Mouse (Mus musculus) layer of hippocampus, postnatal 36 days (tissue): ENCODE measurements around the gene Tpd52l2. TPM values are rescaled to one million over a fixed set of nuclear protein-coding genes. Genes with fewer than 3 reads are reported as not detected.

ENCODE experiments used
- DNase-seq, 2 experiments: peaks; one replicate each; pipeline ENCODE4 v3.0.0; 2022
- total RNA-seq, 2 experiments: library from RNA; stranded (reverse); gene quantifications; 2 replicates each; pipeline ENCODE4 v1.2.3; 2021

Tpd52l2 gene
- total RNA-seq: 10 to 100 TPM; 77.7 to 87.1 TPM

GRCm38 (mm10) chr2:181496831-181497547 is at the start of gene Tpd52l2:
Gene Tpd52l2, plus strand, starts transcription at chr2:181497142.
- DNase-seq: peak; percentile 84 to 88

GRCm38 (mm10) chr2:181452181-181452580 is 44.8 kb upstream of the Tpd52l2 start:
- DNase-seq: no peak

- no peak for DNase-seq
Observed at GRCm38 (mm10) chr2:181453274-181453673, 43.7 kb upstream of the Tpd52l2 start.

DNA sequence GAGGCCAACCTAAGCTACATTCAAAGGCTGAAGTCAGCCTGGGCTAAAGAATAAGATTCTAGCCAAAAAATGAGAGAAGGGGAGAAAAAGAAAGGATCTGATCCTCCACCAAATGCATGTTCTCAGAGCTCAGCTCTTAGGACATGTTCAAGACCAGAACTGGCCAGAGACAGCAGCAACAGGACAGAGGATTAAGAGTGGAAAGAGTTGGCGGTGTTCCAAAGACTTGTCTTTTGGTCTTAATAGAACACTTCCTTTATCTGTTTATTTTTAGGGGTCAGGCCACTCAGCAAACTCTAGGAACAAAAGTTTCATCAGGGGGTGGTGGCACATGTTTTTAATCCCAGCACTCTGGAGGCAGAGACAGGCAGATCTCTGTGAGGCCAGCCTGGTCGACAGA is 41.0 kb upstream of the Tpd52l2 start:
- DNase-seq: no peak

DNA sequence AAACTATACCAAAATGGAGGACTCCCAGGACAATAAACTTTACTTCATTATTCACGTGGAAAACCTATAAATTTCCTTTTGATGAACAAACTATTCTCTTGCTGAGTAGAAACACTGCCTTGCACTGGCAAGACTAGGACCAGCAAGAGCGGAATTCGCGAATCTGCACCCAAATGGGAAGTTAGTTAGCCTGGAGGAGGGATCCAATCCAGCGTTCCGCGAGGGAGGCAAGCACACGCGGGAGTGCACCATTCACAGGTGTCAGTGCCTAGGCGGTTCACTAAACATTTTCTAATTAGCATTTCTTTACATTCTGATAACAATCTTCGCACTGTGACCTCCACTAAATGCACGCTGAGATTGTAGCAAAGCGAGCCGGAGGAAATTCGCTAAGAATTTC is 39.1 kb upstream of the Tpd52l2 start:
- no peak for DNase-seq

GRCm38 (mm10) chr2:181458411-181459152 is 38.4 kb upstream of the Tpd52l2 start:
- DNase-seq: no peak

GRCm38 (mm10) chr2:181459153-181459672 is 37.7 kb upstream of the Tpd52l2 start, which contains the start of gene Zbtb46:
Gene Zbtb46, minus strand, starts transcription at chr2:181459426.
- peak; percentile 65 to 73 for DNase-seq

DNA sequence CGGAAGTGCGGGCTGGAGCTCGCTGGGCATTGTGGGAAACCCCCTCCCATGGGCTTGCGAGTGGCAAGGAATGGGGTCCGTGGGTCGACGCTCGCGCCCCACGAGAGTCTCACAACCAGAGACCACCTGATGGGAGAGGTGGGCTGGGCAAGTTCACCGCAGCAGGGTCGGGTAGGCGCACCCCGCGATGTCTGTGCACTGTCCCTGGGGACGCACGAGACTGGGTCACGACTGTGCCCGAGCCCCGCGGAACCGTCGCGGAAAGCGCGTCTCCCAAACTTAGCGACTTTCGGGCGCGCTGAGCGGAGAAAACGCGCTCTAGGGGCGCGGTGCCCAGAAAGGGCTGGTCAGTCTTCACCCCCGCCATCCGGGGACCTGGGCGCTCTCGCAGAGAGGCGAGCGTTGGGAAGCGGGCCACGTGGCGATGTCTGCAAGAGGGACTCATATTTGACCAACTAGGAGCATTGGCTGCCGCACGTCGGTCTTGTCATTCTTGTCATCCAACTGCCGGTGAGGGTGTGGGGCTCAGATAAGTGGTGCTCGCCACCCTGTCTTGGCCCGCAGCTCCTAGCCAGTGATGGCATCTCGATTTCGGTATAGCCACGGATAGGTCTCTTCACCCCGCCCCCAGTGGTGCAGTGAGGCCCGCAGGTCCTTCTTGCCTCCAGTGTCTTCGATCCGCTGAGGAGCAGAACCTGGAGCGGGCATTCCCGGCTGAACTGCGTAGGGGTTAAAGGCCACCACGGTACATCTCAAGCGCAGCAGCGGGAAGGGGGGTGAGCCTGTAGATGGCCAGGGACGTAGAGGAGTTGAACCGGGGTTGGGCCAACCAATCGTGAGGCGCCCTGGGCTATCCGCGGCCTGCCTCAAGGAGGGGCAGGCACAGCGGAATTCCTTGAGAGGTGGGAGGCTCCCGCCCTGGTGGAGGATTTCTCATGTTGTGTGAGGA is 37.0 kb upstream of the Tpd52l2 start:
- peak in 1 of 2 experiments; percentile 13 for DNase-seq

DNA sequence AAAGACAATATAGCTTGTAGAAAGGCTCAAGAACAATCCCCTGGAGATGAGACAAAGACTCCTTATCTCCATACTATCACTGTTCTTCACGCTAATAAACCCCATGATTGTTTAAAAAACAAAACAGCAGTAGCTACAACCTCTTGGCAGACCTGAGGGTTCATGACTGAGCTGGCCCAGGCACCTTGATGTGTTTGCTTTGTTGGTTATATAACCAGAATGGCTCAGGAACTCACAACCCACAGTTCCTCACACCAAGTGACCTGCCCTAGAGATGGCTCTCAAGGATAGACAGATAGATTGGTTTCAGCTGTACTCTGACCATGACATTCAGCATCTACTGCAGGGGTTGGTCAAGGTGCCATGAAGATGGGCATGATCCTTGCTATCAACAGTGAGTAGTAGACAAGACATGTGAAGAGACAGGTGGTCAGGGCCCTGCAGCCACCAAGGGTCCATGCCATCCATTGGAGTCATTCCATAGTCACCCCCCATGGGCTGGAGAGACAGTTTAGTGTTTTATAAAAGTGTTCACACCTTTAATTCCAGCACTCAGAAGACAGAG is 35.3 kb upstream of the Tpd52l2 start:
- no peak for DNase-seq

DNA sequence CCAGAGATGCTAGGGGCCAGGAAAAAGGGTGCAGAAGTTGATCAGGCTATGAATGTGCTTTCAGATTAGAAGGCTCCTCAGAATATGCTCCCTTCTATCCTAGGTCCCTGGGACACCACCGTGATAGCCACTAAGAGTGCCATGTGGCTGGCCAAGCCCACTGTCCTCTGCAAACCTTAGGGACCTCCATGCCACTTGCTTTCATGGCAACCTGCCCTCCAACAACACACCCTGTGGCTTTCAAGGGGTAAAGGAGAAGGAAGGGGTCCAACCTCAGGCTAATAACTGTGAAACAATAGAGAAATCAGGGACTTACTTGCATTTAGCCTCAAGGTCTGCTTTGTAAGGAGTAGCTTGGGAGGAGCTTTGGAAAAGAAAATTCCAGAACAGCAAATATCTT is 34.3 kb upstream of the Tpd52l2 start:
- no peak for DNase-seq

DNA sequence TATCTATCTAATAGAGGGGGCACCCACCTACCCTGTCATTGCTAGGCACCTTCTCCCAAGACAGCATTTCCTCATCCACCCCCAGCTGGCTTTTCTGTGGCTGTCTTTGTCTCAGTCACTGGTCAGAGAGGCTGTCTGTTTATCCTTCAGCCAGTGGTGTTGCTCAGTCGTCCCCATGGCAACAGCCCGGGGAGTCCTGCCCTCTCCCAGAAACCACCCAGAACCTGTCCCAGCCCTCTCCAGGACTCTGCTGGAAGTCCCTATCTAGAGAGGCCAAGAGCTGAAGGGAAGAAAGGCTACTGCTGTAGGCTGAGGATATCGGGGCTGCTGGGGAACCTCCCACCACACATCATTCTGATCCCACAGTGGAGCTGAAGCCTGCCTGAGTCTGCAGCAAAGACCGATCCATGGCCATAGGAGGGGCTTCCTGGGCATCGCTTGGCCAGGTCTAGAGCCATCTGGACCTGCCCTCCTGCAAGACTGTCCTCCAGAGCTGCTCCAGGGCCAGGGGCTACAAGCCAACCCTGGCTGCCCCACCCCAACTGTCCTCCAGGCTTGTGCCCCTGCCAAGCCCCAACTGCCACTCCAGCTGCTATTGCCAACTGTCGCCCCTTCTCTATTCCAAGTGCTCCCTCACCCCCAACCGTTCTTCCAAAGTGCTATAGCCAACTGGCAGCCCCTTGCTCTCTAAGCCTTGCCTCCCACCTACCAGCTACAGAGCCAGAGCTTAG is 33.8 kb upstream of the Tpd52l2 start:
- peak; percentile 15 to 27 for DNase-seq

DNA sequence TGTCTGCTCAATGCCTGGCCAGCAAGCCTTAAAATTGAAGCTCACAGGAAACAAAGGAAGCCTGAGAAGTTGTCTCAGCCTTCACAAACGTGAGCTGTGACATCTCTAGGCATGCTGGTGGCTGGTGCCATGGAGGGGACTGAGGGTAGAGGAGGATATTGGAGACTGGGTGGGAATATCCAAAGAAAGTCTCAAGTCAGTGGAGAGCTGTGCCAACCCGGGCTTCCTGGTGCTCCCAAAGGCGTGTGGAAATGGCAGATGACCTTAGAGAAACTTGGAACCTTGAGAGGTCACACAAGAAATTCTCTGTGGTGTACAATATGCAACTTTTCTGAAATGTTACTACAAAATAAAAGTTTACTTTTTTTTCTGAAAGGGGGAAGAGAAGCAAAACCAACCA is 31.5 kb upstream of the Tpd52l2 start:
- no peak for DNase-seq

- no peak for DNase-seq
Observed at GRCm38 (mm10) chr2:181470285-181470684, 26.7 kb upstream of the Tpd52l2 start.

- DNase-seq: no peak
Observed at GRCm38 (mm10) chr2:181471246-181471645, 25.7 kb upstream of the Tpd52l2 start.

DNA sequence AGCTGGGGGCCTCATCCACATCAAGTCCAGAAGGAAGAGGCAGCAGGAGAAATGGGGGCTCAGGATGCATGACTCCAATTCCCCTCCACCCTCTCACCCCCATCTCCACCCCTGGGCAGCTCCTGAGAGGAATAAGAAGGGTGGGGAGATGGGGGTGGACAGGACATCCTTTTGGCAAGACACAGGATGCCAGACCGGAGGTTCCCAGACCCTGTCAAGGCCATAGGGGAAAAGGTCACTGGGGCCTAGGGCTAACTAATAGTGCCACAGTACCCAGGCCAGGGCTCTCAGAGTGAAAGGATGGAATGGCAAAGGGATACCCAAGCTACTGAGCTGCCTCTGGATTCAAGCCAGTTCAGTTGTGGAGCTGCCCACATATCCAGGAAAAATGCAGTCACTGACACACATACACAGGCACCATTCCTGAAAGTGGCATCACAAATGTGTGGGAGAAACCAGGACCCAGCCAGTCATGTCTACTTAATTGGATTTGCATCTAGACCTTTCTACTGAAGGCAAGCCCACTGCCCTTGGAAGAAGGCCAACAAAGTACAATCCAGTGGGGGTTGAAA is 24.6 kb upstream of the Tpd52l2 start:
- no peak for DNase-seq

- no peak for DNase-seq
Observed at GRCm38 (mm10) chr2:181483120-181483519, 13.8 kb upstream of the Tpd52l2 start.

GRCm38 (mm10) chr2:181483562-181484318 is 13.2 kb upstream of the Tpd52l2 start:
- no peak for DNase-seq

- DNase-seq: no peak
Observed at GRCm38 (mm10) chr2:181484456-181485233, 12.3 kb upstream of the Tpd52l2 start.

GRCm38 (mm10) chr2:181485741-181486140 is 11.2 kb upstream of the Tpd52l2 start:
- DNase-seq: no peak
